Mouse (Mus musculus) monocyte, adult 5-6 weeks (primary cell): Measurements from ENCODE around the gene Prr12. TPM values are rescaled to one million over a fixed set of nuclear protein-coding genes. Genes with fewer than 3 reads are reported as not detected.

Experiments
- ATAC-seq: fragments of 153-309, 156-312 bp; replicated peaks from 2 replicates; pipeline ENCODE4 v1.8.0; 2017; ENCODE audit warnings: mild to moderate bottlenecking; ENCODE audit not compliant: low TSS enrichment, insufficient number of reproducible peaks, severe bottlenecking, poor library complexity, low FRiP score
- total RNA-seq: library from RNA; stranded (forward); fragments of 200-1000, 200-491, 200-594 nt; gene quantifications from 3 replicates; pipeline ENCODE4 v1.2.3, GENCODE M21; 2017

Prr12 gene
- total RNA-seq, 1 experiment from 2014 or later: 2.0 TPM

DNA sequence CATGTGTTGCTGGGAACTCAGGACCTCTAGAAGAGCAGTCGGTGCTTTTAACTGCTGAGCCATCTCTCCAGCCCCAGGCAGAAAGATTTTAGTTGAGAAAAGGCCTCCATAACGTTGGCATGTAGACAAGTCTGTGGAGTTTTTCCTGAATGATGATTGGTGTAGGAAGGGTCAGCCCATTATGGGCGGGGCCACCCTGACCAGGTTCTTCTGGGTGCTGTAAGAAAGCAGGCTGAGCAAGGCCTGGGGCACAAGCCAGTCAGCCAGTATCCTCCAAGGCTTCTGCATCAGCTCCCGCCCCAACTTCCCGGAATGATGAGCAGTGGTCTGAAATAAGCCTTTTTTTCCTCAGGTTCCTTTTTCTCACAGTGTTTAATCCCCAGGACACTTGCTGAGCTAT is 28.3 kb upstream of the Prr12 start:
- ATAC-seq: no peak

DNA sequence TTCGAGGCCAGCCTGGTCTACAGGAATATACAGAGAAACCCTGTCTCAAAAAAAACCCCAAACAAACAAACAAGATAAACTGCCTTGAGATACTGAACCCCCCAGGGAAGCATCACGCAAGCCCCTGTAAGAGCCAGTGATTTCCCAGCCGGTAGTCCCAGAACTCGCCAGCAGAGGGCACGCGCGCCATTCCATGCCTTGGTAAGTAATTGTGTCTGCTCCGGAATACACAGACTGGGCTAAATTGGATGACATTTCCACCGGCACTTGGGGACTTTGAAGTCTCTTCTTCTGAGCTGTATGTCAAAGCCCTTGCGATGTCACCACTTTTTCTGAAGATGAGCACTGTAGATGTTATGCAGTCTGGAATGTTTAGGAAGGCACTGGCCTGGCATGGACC is 27.2 kb upstream of the Prr12 start:
- peak; percentile 30; the same call in 1 of the 2 replicates for ATAC-seq

DNA sequence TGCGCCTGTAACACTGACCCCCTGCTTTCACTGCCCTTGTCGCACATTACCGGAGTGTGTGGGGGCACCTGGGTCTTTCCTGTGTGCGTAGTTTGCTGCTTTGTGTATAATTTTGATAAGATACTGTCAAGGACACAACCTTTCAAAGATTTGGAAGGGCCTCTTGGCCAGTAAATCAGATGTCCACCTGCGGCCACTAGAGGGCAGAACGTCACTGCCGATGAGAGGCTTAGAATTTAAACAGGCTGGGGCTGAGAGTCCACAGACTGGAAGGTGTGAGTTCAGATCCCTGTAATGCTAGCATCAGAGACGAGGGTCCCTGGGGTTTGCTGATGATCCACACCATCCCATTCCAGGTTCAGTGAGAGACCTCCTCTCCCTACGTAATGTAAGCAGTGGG is 25.8 kb upstream of the Prr12 start:
- ATAC-seq: peak; percentile 10; the same call in 1 of the 2 replicates

DNA sequence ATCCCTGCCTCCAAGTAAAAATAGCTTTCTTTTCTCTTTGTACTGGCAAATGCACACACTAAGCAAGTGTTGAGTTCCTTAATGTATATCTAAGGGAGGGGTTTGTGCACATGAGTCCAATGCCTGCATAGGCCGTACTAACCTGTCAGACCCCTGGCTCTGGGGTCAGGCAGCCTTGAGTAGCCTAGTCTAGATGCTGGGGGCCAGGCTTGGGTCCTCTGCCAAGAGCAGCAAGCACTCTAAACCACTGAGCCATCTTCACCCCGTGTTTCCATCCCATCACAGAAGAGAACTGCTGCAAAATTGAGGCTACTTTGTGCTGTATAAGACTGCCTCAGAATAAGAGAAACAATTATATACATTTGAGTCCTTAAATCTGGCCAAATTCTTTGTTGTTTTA is 25.1 kb upstream of the Prr12 start:
- no peak for ATAC-seq

DNA sequence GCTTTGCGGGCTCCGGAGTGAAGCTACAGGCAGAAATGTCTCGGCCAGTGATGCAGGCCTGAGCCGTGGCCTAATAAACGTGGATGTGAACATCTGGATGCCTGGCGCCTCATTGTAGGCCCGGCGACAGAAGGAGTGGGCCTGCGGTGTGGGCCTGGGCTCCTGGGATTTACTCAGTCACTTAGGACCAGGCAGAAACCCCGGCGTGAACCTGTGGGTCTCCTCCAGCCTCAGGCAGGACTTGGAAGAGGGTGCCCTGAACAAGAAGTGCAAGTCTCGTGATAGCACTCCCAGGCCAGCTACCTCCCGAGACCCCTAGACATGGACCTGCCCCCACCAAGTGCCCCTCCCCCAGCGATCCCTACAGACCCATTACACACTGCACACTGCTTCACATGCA is 24.6 kb upstream of the Prr12 start:
- no peak for ATAC-seq

DNA sequence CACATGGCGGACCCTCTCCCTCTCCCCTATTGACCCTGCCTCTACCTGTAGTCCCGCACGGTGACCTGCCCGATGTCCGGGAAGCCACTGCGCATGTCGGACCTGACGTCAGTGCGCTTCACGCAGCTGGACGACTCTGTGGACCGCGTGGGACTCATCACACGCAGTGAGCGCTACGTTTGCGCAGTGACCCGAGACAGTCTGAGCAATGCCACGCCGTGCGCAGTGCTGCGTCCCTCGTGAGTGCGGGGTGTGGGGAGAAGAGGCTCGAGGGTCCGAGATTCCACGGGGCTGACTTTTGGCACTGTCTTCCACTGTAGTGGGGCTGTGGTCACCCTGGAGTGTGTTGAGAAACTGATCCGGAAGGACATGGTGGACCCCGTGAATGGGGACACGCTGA is 23.8 kb upstream of the Prr12 start:
- ATAC-seq: no peak

DNA sequence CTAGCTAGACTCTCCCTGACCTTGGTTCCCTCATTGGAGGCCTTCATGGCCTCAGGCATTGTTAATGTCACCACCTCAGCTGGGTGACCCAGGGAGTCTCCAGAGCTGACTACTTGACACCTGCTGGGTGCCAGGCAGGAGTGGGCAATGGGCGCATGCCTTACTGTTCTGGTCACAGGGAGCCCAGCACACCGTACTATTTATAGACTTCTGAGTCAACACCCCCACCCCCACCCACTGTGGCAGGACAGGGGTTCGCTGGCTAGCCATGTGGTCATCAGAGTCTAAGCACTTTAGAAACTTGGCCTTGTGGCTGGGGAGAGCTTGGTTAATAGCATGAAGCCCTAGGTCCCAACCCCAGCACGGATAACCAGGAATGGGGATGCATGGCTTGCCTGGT is 22.7 kb upstream of the Prr12 start:
- ATAC-seq: no peak

DNA sequence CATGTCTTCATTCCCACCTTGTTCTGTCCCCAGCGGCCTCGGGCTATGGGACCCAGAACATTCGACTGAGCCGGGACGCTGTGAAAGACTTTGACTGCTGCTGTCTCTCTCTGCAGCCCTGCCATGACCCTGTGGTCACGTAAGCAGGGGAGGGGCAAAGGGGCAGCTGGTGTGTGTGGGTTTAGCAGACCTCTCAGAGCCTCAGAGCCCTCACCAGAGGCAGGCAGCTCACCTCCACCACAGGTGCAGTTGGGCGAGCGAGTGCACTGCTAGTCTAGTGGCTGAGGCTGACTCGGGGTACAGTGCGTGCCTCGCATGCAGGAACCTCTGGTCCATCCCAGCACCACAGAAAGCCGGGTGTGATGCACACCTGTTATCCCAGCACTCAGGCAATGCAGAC is 21.3 kb upstream of the Prr12 start:
- ATAC-seq: no peak

DNA sequence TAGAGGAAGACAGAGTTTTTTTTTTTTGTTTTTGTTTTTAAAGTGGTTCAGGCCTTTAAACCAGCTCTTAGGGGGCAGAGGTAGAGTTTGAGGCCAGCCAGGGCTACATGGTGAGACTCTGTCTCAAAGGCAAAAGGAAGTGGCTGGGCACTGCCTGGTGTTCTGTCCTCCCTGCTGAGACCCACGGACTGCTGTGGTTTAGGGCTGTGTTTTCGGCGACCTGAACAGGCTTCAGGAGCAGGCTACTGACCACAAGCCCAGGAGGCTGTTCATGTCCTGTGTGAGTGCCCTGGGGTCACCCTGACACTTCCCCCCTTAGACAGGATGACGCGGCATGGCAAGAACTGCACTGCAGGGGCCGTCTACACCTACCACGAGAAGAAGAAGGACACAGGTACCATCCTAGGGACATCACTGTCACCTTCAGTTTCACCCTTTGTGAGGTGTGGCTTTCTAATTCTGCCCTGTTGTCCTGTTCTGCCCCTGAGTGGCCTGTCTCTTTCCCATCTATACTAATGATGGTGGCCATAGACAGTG is 20.6 kb upstream of the Prr12 start:
- ATAC-seq: 0 out of 2 replicates have a peak, but pooled peaks have one; percentile 11

DNA sequence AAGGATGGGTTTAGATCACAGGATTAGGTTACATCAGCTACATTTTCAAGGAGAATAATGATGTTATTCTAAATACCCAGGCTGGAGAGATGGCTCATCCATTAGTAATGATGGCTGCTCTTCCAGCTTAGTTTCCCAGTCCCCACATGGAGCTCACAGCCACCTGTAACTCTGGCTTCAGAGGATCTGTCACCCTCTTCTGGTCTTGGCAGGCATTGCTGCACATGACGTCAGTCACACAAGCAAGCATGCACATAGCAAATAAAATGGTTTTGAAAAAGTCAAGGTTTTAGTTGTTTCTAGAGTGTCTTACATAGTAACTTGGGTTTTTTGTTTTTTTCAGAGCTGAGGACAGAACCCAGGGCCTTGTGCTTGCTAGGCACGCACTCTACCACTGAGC is 19.5 kb upstream of the Prr12 start:
- ATAC-seq: no peak

DNA sequence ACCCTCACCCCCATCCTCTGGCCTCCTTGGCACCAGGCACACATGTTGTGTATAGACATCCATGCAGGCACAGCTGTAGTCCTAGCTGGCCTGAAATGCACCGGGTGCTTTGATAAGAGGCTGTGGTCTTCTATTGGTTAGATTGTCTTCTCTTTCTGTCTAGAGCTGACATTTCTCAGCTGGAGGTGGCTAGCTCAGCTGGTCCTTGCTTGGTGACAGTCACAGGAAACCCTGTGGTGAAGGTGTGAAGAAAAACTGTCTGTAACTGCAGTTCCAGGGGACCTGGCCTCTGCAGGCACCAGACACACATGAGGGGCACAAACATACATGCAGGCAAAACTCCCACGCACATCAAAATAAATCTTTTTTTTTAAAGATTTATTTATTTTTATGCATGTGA is 17.0 kb upstream of the Prr12 start:
- ATAC-seq: no peak

DNA sequence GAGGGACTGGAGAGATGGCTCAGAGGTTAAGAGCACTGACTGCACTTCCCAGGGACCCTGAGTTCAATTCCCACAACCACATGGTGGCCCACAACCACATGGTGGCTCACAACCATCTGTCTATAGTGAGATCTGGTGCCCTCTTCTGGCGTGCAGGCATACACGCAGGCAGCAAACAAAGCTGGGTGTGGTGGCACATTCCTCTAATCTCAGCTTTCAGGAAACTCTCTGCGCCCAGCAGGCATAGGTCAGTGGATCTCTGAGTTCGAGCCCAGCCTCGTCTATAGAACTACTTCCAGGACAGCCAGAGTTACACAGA is 15.3 kb upstream of the Prr12 start:
- ATAC-seq: peak; percentile 45; the same call in 1 of the 2 replicates

DNA sequence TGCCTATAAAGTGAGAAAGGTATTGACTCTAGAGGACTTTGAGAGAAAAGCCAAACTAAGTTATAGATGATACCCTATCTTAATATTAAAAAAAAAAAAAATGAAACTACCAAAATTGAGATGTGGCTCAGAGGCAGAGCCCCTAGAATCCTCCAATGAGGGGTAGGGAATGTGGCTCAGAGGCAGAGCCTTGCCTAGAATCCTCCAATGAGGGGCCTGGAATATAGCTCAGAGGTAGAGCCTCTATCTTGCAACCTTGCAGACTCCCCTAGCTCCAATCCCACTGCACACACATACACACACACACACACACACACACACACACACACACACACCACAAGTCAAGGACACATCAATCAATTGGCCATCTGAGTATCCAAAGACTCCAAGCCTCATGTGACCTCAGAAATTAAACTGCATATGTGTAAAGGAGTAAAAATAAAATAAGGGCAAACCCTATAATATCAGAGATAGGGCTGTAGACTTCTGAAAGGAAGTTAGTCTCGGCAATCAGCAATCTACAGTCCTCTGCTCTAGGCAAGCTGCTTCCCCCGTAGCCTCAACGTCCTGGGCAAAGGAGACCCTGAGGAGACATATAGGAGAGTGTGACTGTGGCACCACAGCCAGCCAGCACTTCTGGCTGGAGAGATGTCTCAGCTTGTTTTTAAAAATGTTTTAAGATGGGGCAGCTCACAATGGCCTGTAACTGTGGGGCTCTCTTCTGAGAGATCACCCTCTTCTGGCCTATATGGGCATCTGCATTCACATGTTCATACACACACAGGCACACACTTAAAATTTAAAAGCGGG is 14.7 kb upstream of the Prr12 start:
- no peak for ATAC-seq

DNA sequence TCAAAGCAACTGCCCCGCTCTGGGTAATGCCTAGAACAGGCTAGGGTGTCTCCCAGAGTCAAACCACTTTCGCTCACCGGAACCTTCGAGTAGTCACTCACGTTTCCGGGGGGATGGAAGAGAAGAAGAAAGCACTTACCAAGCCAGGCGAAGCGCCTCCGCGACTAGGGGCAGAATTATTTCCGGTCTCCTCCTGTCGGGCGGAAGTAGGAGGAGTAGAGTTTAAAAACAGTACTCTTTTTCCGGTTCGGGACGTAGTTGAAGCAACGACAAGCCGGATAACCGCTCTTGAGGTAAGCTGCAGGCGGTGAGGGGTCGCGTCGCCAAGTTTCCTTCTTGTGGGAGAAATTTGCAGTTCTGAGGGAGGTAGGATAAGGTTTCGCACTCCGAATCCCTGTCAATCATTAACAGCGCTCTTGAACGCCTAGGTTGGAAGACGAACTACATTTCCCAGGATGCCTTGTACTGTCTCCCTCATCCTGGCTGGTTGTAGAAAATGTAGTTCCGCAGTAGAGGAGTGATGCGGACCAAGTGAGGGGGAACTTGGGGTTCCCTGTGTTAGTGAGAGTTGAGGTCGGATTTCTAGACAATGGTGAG is 9.7 kb upstream of the Prr12 start, which contains the start of the genes Nosip and Prrg2:
Gene Nosip (plus strand): TSS at position 191 of the 597 bp plus-strand sequence.
Gene Prrg2 (minus strand): TSS at position 439 of the 597 bp plus-strand sequence.
- peak; percentile 91 for ATAC-seq

DNA sequence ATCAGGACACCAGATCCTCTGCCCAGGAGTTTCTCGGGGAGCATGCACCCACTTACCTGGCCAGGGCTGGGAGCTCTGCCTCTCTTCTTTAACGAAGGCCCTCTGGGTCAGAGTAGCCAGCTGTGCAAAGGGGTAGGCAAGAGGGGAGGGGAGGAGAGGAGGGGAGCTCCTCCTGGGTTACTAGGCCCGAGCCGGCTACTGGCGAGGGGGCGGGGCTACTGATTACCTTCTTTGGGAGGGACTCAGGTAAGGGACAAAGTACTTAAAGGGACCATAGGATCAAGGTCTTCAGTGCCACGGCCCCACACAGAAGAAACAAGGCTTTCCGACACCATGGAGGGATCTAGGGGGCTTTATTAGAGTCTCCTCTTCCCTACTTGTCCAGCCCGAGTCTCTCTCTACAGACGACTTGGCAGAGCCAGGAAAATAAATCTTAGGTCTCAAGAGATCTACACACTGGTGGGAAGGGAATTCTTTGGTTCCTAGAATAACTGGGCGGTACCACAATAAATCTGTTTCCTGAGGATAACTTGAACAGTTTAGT is 8.9 kb upstream of the Prr12 start:
- no peak for ATAC-seq

DNA sequence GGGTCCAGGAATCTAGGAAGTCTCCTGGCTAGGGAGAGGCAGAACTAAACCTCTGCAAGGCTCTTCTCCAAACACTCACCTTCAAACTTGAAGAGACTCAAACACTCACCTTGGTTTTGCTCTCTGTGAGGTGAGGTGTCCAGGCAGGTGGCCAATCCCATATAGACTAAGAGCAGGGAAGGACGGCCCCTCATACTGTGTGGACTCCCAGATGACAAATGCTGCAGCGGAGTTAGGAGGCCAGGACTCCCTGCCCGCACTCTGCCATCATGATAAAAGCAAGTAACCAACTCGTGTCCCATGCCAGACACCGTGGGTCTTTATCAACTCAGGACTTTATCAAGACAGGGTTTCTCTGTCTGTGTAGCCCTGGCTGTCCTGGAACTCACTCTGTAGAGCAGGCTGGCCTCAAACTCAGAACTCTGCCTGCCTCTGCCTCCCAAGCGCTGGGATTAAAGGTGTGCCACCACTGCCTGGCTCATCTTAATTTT is 8.0 kb upstream of the Prr12 start:
- no peak for ATAC-seq

DNA sequence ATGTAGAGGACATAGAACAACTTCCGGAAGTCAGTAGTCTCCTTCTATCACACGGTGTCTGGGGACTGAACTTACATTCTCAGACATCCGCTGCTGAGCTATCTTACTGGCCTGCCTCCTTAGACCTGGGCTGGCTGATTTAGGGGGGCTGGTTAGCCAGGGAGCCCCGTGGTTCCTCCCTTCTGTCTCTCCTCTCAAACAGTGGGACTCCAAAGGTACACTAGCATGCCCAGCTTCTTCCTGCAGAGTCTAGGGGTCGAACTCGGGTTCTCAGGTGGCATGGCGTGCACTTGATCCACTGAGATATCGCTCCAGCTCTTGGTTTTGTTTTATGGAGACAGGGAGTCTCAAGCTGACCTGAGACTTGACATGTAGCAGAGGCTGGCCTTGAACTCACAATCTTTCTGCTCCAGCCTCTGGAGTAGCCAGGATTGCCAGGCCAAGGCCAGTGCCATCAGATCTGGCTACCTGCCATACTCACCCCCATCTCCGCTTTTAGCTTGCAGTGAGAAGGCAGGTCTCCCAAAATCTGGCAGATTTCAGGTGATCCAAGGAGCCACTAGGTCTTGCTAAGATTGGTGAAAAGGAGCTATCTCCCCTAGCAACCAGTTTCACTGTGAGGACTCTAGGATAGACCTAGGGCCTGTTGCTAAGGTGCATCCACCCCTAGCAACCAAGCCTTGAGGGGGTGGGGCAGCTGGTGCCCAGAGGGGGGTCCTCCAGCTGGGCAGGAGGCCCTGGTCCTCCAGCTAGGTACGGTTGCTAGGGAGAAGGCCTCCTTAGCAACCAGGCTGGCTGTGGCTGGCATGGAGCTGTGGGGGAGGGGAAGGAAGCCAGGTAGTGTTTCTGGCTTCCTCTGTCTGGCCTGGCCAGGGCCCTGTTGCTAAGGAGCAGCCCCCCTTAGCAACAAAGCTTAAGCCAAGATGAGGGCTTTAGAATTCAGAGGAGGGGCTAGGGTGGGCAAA is 6.2 kb upstream of the Prr12 start:
- ATAC-seq: no peak

DNA sequence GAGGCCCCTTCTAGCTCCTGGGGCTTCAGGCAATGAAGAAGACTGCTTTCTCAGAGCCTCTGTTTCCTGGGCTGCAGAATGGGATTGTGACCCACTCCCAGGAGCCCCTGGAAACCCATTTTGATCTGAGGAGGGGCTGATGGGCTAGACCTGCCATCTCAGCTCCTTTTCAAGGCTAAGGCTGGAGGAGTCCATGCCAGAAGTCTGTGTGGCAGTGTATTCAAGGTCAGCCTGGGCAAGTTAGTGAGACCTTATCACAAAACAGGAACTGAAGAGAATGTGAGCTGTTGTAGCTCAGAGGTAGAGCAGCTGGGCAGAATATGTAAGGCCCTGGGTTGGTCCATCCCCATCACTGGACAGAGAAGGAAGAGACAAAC is 4.3 kb upstream of the Prr12 start:
- no peak for ATAC-seq
